Mouse (Mus musculus) brain, embryonic 18.5 days (tissue): Measurements from ENCODE around the gene Msx2.
A peak's percentile ranks its signal among the peaks of the same experiment; 100 is the strongest.

Experiments
- DNase-seq: peaks from one replicate; pipeline ENCODE4 v3.0.0-alpha.2; 2012; ENCODE audit warnings: low read depth, low spot score

Gene Msx2

GRCm38 (mm10) chr13:53472614-53473124, at the start of gene Msx2:
TSS of gene Msx2 (minus strand) at chr13:53473074.
- DNase-seq: peak; percentile 52

GRCm38 (mm10) chr13:53521468-53521867, 48.6 kb upstream of the Msx2 start:
- DNase-seq: peak; percentile 32

- DNase-seq: no peak
Measured at GRCm38 (mm10) chr13:53520343-53520937, 47.6 kb upstream of the Msx2 start.

- no peak for DNase-seq
Measured at GRCm38 (mm10) chr13:53519727-53520126, 46.9 kb upstream of the Msx2 start.

- no peak for DNase-seq
Measured at GRCm38 (mm10) chr13:53518306-53518705, 45.4 kb upstream of the Msx2 start.

- no peak for DNase-seq
Measured at GRCm38 (mm10) chr13:53514574-53514973, 41.7 kb upstream of the Msx2 start.

GRCm38 (mm10) chr13:53511366-53511765, 38.5 kb upstream of the Msx2 start:
- no peak for DNase-seq

- DNase-seq: no peak
Measured at GRCm38 (mm10) chr13:53502406-53502805, 29.5 kb upstream of the Msx2 start.

GRCm38 (mm10) chr13:53501561-53502253, 28.8 kb upstream of the Msx2 start:
- no peak for DNase-seq

GRCm38 (mm10) chr13:53501057-53501456, 28.2 kb upstream of the Msx2 start:
- no peak for DNase-seq

- no peak for DNase-seq
Measured at GRCm38 (mm10) chr13:53486512-53486911, 13.6 kb upstream of the Msx2 start.

- DNase-seq: no peak
Measured at GRCm38 (mm10) chr13:53475701-53476188, 2.9 kb upstream of the Msx2 start.

- DNase-seq: no peak
Measured at GRCm38 (mm10) chr13:53474491-53474890, 1.6 kb upstream of the Msx2 start.

- no peak for DNase-seq
Measured at GRCm38 (mm10) chr13:53473991-53474390, 1.1 kb upstream of the Msx2 start.

GRCm38 (mm10) chr13:53473291-53473690, 417 bp upstream of the Msx2 start:
- DNase-seq: no peak

GRCm38 (mm10) chr13:53471926-53472613, 804 bp downstream of the Msx2 start:
- DNase-seq: no peak

- no peak for DNase-seq
Measured at GRCm38 (mm10) chr13:53471411-53471810, 1.5 kb downstream of the Msx2 start.

- DNase-seq: no peak
Measured at GRCm38 (mm10) chr13:53470437-53471151, 2.3 kb downstream of the Msx2 start.

GRCm38 (mm10) chr13:53469756-53470155, 3.1 kb downstream of the Msx2 start:
- no peak for DNase-seq

- no peak for DNase-seq
Measured at GRCm38 (mm10) chr13:53468171-53468570, 4.7 kb downstream of the Msx2 start.

- DNase-seq: no peak
Measured at GRCm38 (mm10) chr13:53466189-53466866, 6.5 kb downstream of the Msx2 start.
